Mouse (Mus musculus) spleen, postnatal 10 days (tissue): Measurements from ENCODE around the gene Cdh11.
"Not testable (repeated sequence)": the region's sequence is repeated elsewhere in the genome, so short reads cannot be mapped to it uniquely, and the experiment has no call there.

Source experiments
- DNase-seq, 2 experiments: peaks; one replicate each; pipeline ENCODE4 v3.0.0; 2021 to 2022; ENCODE audit warnings: low spot score in 2 of 2

The Cdh11 gene

DNA sequence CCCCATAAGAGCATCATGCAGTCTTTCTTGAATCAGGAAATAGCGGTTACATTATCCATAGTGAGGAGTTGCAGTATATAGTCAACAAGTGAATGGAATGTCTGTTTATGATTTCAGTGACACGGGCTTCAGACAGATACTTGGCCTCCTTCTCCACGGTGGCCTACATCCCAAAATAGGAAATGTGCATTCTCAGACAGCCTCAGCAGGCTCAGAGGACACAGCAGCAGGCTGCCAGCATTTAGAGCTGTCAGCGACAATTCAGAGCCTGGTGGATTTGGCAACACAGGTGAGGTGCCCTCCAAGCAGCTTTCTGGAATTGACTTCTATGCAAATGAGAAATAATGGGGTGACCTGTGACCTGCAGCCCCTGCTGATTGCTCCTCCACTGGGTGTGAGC lies 69.5 kb downstream of the Cdh11 start:
- no peak for DNase-seq

DNA sequence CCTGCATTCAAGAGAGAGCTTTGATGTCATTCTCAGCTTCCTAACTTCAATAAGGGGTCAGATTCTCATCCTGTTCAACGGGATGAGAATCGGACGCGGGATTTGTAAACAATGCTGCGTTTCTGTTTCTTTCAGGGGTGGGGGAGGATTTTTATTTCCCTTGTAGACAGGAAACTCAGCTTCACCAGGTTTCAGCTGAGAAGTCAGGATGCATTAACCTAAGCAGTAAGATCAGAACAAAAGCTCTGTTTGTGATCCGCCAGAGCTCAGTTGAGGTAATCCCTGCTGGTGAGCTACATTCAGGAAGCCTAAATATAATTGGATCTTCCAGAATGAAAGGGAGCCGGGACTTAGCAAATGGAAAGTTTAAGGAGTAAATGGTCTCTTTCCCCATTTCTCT lies 78.1 kb downstream of the Cdh11 start:
- DNase-seq, result no peak

DNA sequence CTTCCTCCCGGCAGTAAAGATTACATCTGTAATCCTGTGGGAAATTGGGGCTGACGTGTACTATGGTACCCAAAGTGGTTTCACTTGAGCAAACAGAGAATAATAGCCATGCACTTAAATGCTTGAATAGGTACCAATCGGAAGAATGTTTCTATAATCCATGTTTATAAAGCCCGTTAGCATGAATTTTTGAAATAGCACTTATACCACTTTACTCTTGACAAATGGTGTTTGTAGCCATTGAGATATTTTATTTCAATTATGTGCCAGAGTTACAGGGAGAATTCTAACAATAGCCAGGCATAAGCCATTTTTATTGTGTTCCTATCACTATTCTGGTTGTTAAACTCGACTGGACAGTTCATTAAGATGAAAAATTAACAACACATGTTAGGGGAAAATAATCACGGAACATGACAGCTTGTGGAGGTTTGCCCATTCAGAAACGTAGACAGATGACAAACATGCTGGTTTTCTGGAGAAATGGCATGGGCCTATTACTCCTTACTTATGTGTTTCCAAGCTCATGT lies 80.0 kb downstream of the Cdh11 start:
- no peak for DNase-seq

DNA sequence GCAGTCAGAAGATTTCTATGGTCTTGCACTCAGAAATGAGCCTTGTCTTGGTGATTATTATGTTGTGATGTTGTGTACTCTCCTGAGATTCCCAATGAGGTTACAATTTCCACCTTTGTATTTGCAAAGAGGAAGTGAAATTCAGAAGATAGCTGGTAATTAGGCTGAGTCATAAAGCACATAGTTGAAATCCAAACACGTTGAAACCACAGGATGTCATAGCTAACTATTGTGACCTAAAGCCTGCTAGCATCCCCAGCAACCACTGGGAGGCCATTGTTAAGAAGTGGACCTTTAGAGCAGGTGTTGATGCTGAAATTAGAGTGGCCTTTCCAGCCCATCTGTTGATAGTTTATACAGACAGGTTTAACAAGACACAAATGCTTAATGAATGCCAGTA lies 85.2 kb downstream of the Cdh11 start:
- DNase-seq, result no peak

DNA sequence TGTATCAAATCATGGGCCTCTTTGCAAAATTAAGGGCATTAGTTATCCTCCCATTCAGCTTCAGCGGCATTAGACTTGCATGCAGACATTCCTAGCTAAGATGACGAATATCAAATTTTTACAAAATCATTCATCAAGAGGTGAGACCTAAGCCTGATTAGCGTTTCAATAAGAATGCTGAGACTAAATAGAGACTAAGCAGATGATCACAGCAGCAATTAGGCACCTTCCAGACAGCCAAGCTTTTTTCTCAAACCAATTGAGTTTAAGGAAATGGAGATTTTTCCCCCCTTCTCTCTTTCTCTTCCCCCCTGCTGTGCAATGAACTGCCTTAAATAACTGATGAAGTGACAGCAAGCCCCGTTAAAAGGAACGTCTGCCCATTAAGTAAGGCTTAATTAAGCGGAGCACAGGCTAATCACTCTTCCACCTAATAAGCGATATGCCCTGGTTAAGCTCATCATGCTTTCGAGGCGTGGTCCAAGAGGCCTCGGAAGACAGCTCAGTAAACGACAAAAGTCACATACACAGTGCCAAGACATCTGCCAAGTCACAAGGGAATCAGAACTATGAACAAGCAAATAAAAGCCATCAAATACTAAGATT lies 87.1 kb downstream of the Cdh11 start:
- DNase-seq, result no peak

DNA sequence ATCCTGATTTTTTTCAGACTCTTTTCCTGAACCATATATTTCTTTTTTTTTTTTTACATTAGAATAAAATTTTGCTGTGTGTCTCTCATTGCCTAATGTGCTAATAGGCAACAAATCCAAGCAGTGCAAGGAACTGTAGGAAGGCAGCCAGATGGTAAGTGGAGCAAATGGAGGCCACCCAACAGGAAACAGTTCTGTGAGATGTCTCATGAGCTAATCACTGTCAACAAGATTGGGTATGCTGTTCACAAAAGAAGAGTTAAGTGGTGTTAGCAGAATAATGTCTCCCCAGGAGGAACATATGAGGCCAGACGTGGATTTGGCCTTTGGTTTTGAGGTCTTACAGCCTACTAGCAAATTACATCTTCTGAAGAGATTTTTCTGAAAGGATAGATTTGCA lies 92.0 kb downstream of the Cdh11 start:
- no peak for DNase-seq

DNA sequence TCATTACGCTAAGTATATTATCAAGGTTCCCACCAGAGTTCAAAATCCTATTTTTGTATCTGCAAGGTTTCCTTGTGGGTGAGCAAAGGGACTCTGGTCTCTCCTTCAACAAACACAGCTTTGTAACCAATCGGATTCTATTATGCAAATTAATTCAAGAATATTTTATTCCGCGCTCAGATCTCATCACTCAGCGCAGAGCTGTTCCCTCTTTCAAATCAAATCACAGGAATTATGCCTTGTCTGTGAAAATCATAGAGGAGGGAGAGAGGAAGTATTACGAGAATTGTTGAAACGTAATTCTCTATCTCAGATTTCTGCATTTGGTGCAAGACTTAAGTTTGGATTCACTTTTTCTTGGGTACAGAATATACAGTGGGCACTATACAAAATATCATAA lies 100.0 kb downstream of the Cdh11 start:
- not testable (repeated sequence) for DNase-seq

DNA sequence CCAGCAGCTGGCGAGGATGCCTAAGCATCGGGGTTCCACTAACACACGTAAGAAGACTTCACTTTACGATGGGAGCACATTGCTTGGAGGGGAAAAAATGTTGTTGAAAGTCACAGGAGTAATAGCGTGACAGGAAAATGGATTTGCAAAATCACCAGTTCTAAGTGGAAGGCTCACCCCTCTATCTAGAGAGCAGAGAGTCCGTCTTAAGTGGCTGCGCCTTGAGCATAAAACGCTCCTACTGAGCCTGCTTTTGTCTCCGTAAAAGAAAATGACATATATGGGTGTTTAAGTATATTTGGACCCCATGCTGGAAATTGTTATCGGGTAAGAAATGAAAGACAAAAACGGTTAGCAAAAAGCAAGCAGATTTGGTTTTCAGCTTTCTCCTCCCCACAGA lies 100.4 kb downstream of the Cdh11 start:
- no peak for DNase-seq

DNA sequence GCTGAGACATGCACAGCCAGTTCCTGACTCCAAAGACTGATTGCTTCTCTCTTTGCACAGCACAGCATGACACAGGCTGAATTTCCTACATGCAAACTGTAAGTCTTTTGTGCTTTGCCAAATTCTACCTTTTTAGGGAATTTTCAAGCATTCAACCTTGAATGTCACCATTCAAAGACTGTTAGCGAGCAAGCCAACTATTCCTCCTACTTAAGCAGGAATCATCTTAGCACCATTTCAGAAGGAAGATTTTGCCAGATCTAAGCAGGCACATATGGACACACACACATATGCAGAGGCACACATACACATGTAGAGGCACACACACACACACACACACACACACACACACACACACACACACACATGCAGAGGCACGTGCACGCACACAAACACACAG lies 108.3 kb downstream of the Cdh11 start:
- DNase-seq, result no peak

DNA sequence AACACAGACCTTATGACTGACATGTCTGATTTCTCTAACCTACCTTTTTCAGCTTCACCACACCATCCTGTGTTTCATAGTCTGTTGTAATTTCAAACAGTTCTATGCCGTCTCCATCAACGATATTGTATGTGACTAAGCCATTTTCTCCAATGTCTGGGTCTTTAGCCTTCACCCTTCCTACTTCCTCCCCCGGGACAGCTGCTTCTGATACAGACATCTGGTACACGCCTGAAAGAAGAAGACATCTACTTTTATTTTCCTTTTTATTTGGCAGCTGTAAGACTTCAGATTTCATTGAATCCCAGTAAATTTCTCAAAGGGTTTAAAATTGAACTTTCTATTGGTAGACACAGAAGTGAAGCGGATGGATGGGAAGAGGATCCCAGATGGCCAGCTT lies 120.9 kb downstream of the Cdh11 start:
- not testable (repeated sequence) for DNase-seq

DNA sequence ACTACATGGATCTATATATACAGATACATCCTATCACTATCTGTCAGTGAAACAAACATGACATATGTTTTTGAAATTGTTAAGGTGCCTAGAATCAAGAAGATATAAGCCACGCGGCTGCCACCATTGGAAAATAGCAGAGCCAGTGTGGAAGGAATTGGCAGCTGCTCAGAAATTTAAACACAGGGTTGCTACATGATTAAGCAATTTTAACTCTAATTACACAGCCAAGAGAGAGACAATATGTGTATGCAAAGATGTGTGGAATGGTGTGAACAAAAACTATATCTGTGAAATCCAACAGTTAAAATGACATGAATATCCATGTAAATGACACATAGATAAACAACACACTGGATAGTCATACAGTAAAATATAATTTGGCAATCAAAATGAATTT lies 128.9 kb downstream of the Cdh11 start:
- no peak for DNase-seq

DNA sequence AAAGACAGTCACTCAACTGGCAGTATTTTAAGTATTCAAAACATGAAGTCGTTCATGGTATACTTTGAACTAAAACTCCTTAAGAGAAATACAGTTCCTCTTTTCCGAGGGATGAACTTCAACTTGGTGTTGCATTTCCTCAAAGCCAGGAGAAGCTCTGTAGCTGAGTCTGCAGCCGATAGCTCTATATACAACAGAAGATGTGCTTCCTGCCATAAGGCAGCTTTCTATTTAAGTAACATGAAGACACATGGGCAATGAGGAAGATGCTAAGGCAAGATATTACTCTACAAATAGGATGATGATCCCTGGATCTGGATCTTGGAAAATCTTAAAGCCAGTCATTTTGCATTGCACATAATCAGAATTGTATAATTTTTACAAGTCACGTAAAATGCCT lies 133.5 kb downstream of the Cdh11 start:
- DNase-seq, result no peak

DNA sequence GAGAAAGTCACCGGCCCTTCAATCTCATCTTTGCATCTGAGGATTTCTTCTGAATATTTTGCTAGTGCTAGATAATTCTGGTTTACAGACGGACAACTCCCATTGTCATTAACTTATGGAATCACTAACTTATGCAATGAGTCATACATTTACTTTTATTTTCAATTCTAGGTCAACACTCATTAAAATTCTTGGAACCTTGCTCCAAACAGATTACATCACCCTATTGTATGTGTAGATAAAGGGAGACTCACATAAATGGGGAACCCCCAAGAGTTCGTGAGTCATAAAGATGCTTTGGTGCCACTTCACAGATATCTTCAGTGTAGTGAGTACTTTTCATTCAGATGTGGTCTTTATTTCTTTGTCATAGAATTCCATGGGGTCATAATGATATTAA lies 158.3 kb downstream of the Cdh11 start:
- no peak for DNase-seq

DNA sequence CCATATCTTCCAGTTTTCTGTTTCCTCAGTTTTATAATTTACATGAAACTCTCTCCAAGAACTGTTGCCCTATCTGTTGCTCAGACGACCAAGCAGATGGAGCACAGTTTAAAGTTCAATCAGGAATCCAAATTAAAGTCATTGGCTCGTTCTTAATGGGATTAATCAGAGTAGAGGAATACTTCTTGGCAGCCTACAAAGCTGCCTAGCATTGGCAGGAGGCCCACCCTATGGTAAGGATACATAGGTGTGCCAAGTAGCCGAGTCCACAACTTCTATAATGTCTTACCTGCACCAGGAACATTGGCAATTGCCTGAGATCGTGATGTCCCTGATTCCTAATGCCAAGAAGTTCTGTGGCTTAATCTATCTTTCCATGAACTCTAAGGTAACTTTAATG lies 173.3 kb downstream of the Cdh11 start:
- DNase-seq, result no peak

DNA sequence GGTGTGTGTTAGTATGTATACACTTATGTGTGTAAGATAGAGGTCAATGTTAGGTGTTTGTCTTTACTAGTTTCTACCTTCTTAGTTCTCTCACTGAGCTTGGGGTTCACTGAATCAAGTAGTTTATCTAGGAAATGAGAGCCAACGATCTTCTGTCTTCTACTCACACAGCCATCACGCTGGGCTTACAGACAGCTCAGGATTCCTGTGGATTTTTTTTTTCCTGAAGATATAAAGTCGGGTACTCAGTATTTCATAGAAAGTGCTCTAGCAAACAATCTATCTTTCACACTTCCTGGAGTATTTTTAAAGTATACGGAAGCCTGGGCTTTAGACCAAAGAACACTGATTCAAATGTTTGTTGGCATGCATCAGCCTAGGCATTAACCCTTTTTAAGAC lies 184.1 kb downstream of the Cdh11 start:
- DNase-seq, result no peak

DNA sequence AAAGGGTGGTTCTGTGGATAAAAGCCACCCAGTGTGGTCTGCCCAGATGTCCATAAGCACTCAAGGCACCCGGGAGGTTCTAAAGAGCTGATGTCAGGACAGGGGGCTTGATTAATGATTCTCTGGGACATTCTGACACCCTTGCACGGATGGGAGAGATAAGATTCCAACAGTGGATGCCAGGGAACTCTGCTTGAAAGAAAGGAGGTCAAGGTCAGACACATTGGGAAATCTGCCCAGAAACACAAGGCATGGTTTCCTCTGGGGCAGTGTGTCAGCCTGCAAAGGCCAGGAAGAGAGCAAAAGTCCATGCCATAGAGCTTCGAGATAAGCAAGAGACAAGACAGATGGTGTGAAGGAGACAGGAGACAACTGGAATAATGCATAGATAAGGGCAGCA lies 188.9 kb downstream of the Cdh11 start:
- peak in 1 of 2 experiments; percentile 27 for DNase-seq

DNA sequence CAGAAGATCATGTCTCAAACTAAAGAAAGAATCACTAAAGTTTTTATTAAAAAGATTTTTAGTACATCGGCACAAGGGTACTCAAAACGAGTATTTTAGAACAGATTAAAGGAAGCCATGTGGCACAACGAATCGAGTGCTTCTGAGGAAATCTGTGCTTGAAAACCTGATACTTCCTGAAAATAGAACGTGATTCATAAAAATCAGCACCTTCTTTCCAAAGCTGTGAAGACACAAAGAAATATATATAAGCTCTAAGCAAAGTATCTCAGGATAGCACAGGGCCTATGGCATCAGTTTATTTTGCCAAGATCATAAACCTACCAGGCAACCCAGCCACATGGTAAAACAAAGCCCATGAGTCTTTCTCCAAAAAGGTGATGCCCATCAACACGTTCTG lies 191.5 kb downstream of the Cdh11 start:
- DNase-seq, result no peak
